Mouse (Mus musculus) intestine, embryonic 16.5 days (tissue): ENCODE measurements at regions not wholly inside any gene's neighbourhood (a gene's known extent, or its start where the extent isn't known, plus 50 kb on each side); places are given as distances from the start of the nearest gene placed in this dataset.

Experiments
- ATAC-seq: fragments of 200-750 bp; cut with Nextera tagmentation; 2 replicates; pipeline ENCODE4 v1.8.0; 2017; ENCODE audit warnings: moderate TSS enrichment, moderate library complexity
- H3K27ac ChIP-seq: fragments of 300-500 bp; sonication (generic); 2 replicates; pipeline ENCODE4 v1.5.1; 2014; ENCODE audit warnings: mild to moderate bottlenecking, low read length
- H3K27me3 ChIP-seq: fragments of 300-500 bp; sonication (generic); replicated peaks from 2 replicates; pipeline ENCODE4 v1.6.1; 2014; ENCODE audit warnings: low read length, control low read depth, mixed read lengths; ENCODE audit not compliant: control insufficient read depth, insufficient read depth
- H3K36me3 ChIP-seq: fragments of 300-500 bp; sonication (generic); 2 replicates; pipeline ENCODE4 v1.6.1; 2014; ENCODE audit warnings: low read length, control low read depth; ENCODE audit not compliant: control insufficient read depth, insufficient read depth
- H3K4me1 ChIP-seq: fragments of 300-500 bp; sonication (generic); 2 replicates; pipeline ENCODE4 v1.6.1; 2014; ENCODE audit warnings: low read length, control low read depth, mixed read lengths; ENCODE audit not compliant: control insufficient read depth, insufficient read depth
- H3K4me2 ChIP-seq: fragments of 300-500 bp; sonication (generic); 2 replicates; pipeline ENCODE4 v1.6.1; 2014; ENCODE audit warnings: low read depth, low read length, control low read depth
- H3K4me3 ChIP-seq: fragments of 300-500 bp; sonication (generic); 2 replicates; pipeline ENCODE4 v1.5.1; 2014; ENCODE audit warnings: mild to moderate bottlenecking, low read length
- H3K9ac ChIP-seq: fragments of 300-500 bp; sonication (generic); 2 replicates; pipeline ENCODE4 v1.6.1; 2014; ENCODE audit warnings: low read depth, low read length
- H3K9me3 ChIP-seq: fragments of 300-500 bp; sonication (generic); 2 replicates; pipeline ENCODE4 v1.6.1; 2016; ENCODE audit warnings: low read length, control low read depth; ENCODE audit not compliant: control insufficient read depth
- WGBS: fragments of 180-500 bp; shearing (Covaris S2); extraction: QIAGEN DNeasy Blood & Tissue Kit; methylation state at CpG from one replicate; pipeline ENCODE4 v1.1.7; 2014; 5-methylcytosine and 5-hydroxymethylcytosine counted together

GRCm38 (mm10) chr13:51998542-51998941 lies 152.1 kb downstream of the Gadd45g start:
- H3K27me3 ChIP-seq: no peaks in the 10 kb centered on the region
- no peaks in the 10 kb centered on the region for H3K36me3 ChIP-seq
- no peak overlapping the region for H3K4me3 ChIP-seq
- no peak overlapping the region for H3K4me2 ChIP-seq
- 89% methylated on average over 7 of the region's 7 CpGs for WGBS
- H3K9me3 ChIP-seq: no peaks in the 10 kb centered on the region
- no peak for ATAC-seq
- no peaks in the 10 kb centered on the region for H3K4me1 ChIP-seq
- H3K27ac ChIP-seq: no peak overlapping the region
- no peak overlapping the region for H3K9ac ChIP-seq

- Histone ChIP-seq H3K4me3 (no peak overlapping the region), H3K4me2 (no peak overlapping the region), H3K9ac (no peak overlapping the region), H3K36me3 (no peaks in the 10 kb centered on the region), H3K9me3 (no peaks in the 10 kb centered on the region), H3K27me3 (no peaks in the 10 kb centered on the region), H3K4me1 (no peaks in the 10 kb centered on the region), H3K27ac (no peak overlapping the region)
- ATAC-seq: no peak
- 67% methylated on average over 12 of the region's 12 CpGs for WGBS
Observed at GRCm38 (mm10) chr13:52001811-52002210, 155.3 kb downstream of the Gadd45g start.

GRCm38 (mm10) chr13:52003946-52004539 lies 157.6 kb downstream of the Gadd45g start:
- Histone ChIP-seq H3K9me3 (no peaks in the 10 kb centered on the region), H3K9ac (no peak overlapping the region), H3K27me3 (no peaks in the 10 kb centered on the region), H3K4me3 (no peak overlapping the region), H3K36me3 (no peaks in the 10 kb centered on the region), H3K4me2 (no peak overlapping the region), H3K4me1 (peaks cover 5% of the 10 kb centered on the region; the same call in 1 of the 2 replicates), H3K27ac (no peak overlapping the region)
- no peak for ATAC-seq
- WGBS: 86% methylated on average over 5 of the region's 5 CpGs

- no peak overlapping the region for H3K4me3 ChIP-seq
- 55% methylated on average over 6 of the region's 6 CpGs for WGBS
- H3K9me3 ChIP-seq: no peaks in the 10 kb centered on the region
- no peak overlapping the region for H3K4me2 ChIP-seq
- ATAC-seq: peak; percentile 59
- peaks cover 5% of the 10 kb centered on the region; the same call in 1 of the 2 replicates for H3K4me1 ChIP-seq
- H3K27me3 ChIP-seq: no peaks in the 10 kb centered on the region
- no peaks in the 10 kb centered on the region for H3K36me3 ChIP-seq
- H3K9ac ChIP-seq: no peak overlapping the region
- no peak overlapping the region for H3K27ac ChIP-seq
Observed at GRCm38 (mm10) chr13:52007585-52008395, 161.3 kb downstream of the Gadd45g start.

GRCm38 (mm10) chr13:52009231-52009630 lies 162.8 kb downstream of the Gadd45g start:
- Histone ChIP-seq H3K27me3 (no peaks in the 10 kb centered on the region), H3K9ac (no peak overlapping the region), H3K4me1 (peaks cover 5% of the 10 kb centered on the region; the same call in 1 of the 2 replicates), H3K4me2 (no peak overlapping the region), H3K36me3 (no peaks in the 10 kb centered on the region), H3K27ac (no peak overlapping the region), H3K9me3 (no peaks in the 10 kb centered on the region), H3K4me3 (no peak overlapping the region)
- 91% methylated on average over 4 of the region's 4 CpGs for WGBS
- ATAC-seq: no peak

- H3K4me2 ChIP-seq: no peak overlapping the region
- H3K4me3 ChIP-seq: no peak overlapping the region
- no peak overlapping the region for H3K27ac ChIP-seq
- WGBS: 90% methylated on average over 6 of the region's 6 CpGs
- no peaks in the 10 kb centered on the region for H3K9me3 ChIP-seq
- H3K9ac ChIP-seq: no peak overlapping the region
- H3K4me1 ChIP-seq: peaks cover 5% of the 10 kb centered on the region; the same call in 1 of the 2 replicates
- no peak for ATAC-seq
- no peaks in the 10 kb centered on the region for H3K36me3 ChIP-seq
- no peaks in the 10 kb centered on the region for H3K27me3 ChIP-seq
Observed at GRCm38 (mm10) chr13:52009766-52010165, 163.3 kb downstream of the Gadd45g start.

GRCm38 (mm10) chr13:52011001-52011400 lies 164.5 kb downstream of the Gadd45g start:
- WGBS: 75% methylated on average over 3 of the region's 3 CpGs
- H3K4me2 ChIP-seq: no peak overlapping the region
- H3K36me3 ChIP-seq: no peaks in the 10 kb centered on the region
- no peaks in the 10 kb centered on the region for H3K9me3 ChIP-seq
- no peak overlapping the region for H3K9ac ChIP-seq
- no peak for ATAC-seq
- peaks cover 5% of the 10 kb centered on the region; the same call in 1 of the 2 replicates for H3K4me1 ChIP-seq
- H3K27ac ChIP-seq: no peak overlapping the region
- H3K27me3 ChIP-seq: no peaks in the 10 kb centered on the region
- no peak overlapping the region for H3K4me3 ChIP-seq

GRCm38 (mm10) chr13:52013182-52013581 lies 166.7 kb downstream of the Gadd45g start:
- WGBS: 41% methylated on average over 1 of the region's 1 CpGs
- peak; percentile 56 for ATAC-seq
- Histone ChIP-seq H3K27ac (0 out of 2 replicates have a peak overlapping the region, but pooled peaks have one; percentile 22), H3K9me3 (no peaks in the 10 kb centered on the region), H3K9ac (no peak overlapping the region), H3K4me1 (peaks cover 4% of the 10 kb centered on the region; the same call in 1 of the 2 replicates), H3K4me3 (no peak overlapping the region), H3K27me3 (no peaks in the 10 kb centered on the region), H3K4me2 (no peak overlapping the region), H3K36me3 (no peaks in the 10 kb centered on the region)

GRCm38 (mm10) chr13:52013757-52014156 lies 167.3 kb downstream of the Gadd45g start:
- H3K27me3 ChIP-seq: no peaks in the 10 kb centered on the region

More at GRCm38 (mm10) chr13:52013757-52014156, 167.3 kb downstream of the Gadd45g start:
- Histone ChIP-seq H3K4me1 (peaks cover 4% of the 10 kb centered on the region; the same call in 1 of the 2 replicates), H3K9ac (no peak overlapping the region), H3K4me3 (no peak overlapping the region), H3K9me3 (no peaks in the 10 kb centered on the region), H3K4me2 (no peak overlapping the region), H3K36me3 (no peaks in the 10 kb centered on the region), H3K27ac (0 out of 2 replicates have a peak overlapping the region, but pooled peaks have one; percentile 22)
- 69% methylated on average over 2 of the region's 2 CpGs for WGBS
- ATAC-seq: peak; percentile 26; the same call in 1 of the 2 replicates
